ENCODE assay signal across 8 mouse cellular contexts in the genomic region with DNA sequence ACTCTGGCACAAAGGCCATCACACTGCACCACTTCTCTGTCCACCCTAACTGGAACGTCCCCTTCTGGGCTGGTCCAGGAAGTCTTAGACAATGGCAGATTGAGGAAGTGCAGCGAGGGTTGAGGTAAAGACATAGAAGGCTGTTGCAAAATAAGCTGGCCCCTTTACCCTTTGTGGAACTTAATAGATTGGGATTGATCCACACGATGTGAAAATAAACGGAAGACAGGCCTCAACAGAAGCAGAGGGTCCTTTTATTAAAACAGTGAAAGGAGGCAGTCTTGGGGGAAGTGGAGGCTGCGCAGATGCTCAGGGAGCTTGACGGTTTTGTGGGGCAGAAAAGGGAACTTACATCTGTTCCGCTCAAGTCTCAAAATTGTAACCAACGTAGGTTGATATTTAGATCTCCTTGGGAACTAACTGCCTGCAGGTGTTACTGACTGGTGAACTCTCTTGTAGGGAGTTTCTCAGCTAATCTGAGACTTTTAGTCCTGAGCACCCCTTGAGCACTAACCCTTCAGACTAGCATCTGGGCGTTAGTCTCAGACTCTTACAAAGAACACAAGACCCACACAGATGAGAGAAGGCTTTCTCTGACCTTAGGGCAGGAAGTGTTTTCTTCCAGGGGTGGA. TPM values are rescaled to one million over a fixed set of nuclear protein-coding genes. Genes with fewer than 3 reads are reported as not detected.
DNase-seq lines count a peak whose midpoint lies in the region; ATAC-seq lines count a peak whose summit lies in the region.

Gene Apbb1ip, plus strand, starts transcription at position 546 of the 632 bp plus-strand sequence.

- H3K27me3 ChIP-seq in neural tube, embryonic 11.5 days (ENCODE audit: control insufficient read depth, insufficient read depth, low read length), result no peaks in the 10 kb centered on the region
- peaks cover 23% of the 10 kb centered on the region for H3K27me3 ChIP-seq in erythroblast, embryonic 14.5 days (ENCODE audit: control insufficient read depth)
- 0 out of 2 replicates have a peak, but pooled peaks cover 2% of the 10 kb centered on the region for H3K27me3 ChIP-seq in hindbrain, embryonic 16.5 days (replicated peaks; ENCODE audit: control insufficient read depth, insufficient read depth, low read length)

- peak; percentile 41; the same call in 1 of the 2 replicates for ATAC-seq in neural tube, embryonic 11.5 days (ENCODE audit: insufficient read depth, low FRiP score, low TSS enrichment)
- ATAC-seq in hindbrain, embryonic 16.5 days, result no peak

- H3K9ac ChIP-seq in neural tube, embryonic 11.5 days (ENCODE audit: low read length), result peak within 1 kb of the TSS; percentile 40
- peak within 1 kb of the TSS; percentile 70 for H3K9ac ChIP-seq in hindbrain, embryonic 16.5 days (ENCODE audit: low read depth, low read length)

- H3K9me3 ChIP-seq in neural tube, embryonic 11.5 days (ENCODE audit: control insufficient read depth, low read length), result no peaks in the 10 kb centered on the region
- H3K9me3 ChIP-seq in erythroblast, embryonic 14.5 days (ENCODE audit: control insufficient read depth, low read length), result no peaks in the 10 kb centered on the region
- H3K9me3 ChIP-seq in hindbrain, embryonic 16.5 days (ENCODE audit: control insufficient read depth, low read length), result no peaks in the 10 kb centered on the region

- H3K4me2 ChIP-seq in neural tube, embryonic 11.5 days (ENCODE audit: low read depth), result peak within 1 kb of the TSS; percentile 75
- H3K4me2 ChIP-seq in hindbrain, embryonic 16.5 days (ENCODE audit: low read length), result peak within 1 kb of the TSS; percentile 97

- H3K36me3 ChIP-seq in neural tube, embryonic 11.5 days (ENCODE audit: control insufficient read depth, insufficient read depth, low read length), result no peaks in the 10 kb centered on the region
- H3K36me3 ChIP-seq in erythroblast, embryonic 14.5 days (ENCODE audit: control insufficient read depth), result no peaks in the 10 kb centered on the region
- no peaks in the 10 kb centered on the region for H3K36me3 ChIP-seq in hindbrain, embryonic 16.5 days (ENCODE audit: control insufficient read depth, insufficient read depth, low read length)

- H3K4me1 ChIP-seq in neural tube, embryonic 11.5 days (ENCODE audit: control insufficient read depth, insufficient read depth, low read length), result no peaks in the 10 kb centered on the region
- peaks cover 46% of the 10 kb centered on the region for H3K4me1 ChIP-seq in erythroblast, embryonic 14.5 days (ENCODE audit: control insufficient read depth)
- H3K4me1 ChIP-seq in hindbrain, embryonic 16.5 days (ENCODE audit: control insufficient read depth, insufficient read depth, low read depth, low read length), result peaks cover 6% of the 10 kb centered on the region

- H3K4me3 ChIP-seq in neural tube, embryonic 11.5 days (ENCODE audit: low read depth, low read length), result peak within 1 kb of the TSS; percentile 30
- peak within 1 kb of the TSS; percentile 79 for H3K4me3 ChIP-seq in erythroblast, embryonic 14.5 days (replicated peaks)
- H3K4me3 ChIP-seq in hindbrain, embryonic 16.5 days (ENCODE audit: low read length), result peak within 1 kb of the TSS; percentile 51

- DNase-seq in neural tube, embryonic 11.5 days (ENCODE audit: low spot score), result no peak
- DNase-seq in neural tube, embryonic 10.5 days (ENCODE audit: extremely low spot score, low spot score), result no peak
- DNase-seq in lung, postnatal 36 days, result peak; percentile 74
- peak; percentile 77 to 84 for DNase-seq in spleen, postnatal 36 days (ENCODE audit: low spot score in 2 of 2)
- DNase-seq in ovary, postnatal 36 days (ENCODE audit: low spot score), result no peak
- no peak for DNase-seq in adrenal gland, adult 18-20 months (ENCODE audit: low spot score in 2 of 2)

- 33% methylated on average over 9 of the region's 9 CpGs for WGBS in neural tube, embryonic 11.5 days
- WGBS in hindbrain, embryonic 16.5 days, result 25% methylated on average over 9 of the region's 9 CpGs

- no peak within 1 kb of the TSS for H3K27ac ChIP-seq in neural tube, embryonic 11.5 days (ENCODE audit: low read depth, low read length)
- no peak within 1 kb of the TSS for H3K27ac ChIP-seq in hindbrain, embryonic 16.5 days (ENCODE audit: low read depth, low read length)

RNA-seq across cellular contexts. Expression of gene Apbb1ip, which starts in this region (rescaled TPM):
- 0.27 and 0.50 TPM in 2 replicates for polyA plus RNA-seq in neural tube, embryonic 11.5 days (2014; fragmentation: Nextera tagmentation; extraction: Ambion mirVana)
- 1.5 and 1.8 TPM in 2 replicates for polyA plus RNA-seq in erythroblast, embryonic 14.5 days (2012)
- 0.86 and 2.1 TPM in 2 replicates for polyA plus RNA-seq in hindbrain, embryonic 16.5 days (2015; fragmentation: Nextera tagmentation; extraction: Ambion mirVana)
- 1 to 10 TPM; 1.8 to 4.6 TPM for total RNA-seq in adrenal gland, adult 18-20 months (2021)

Comparison
In these comparisons a context has a peak if more than half of its experiments do, and no peak if none do; other contexts are left out.
1. Peak in ATAC-seq, H3K4me3 ChIP-seq, H3K9ac ChIP-seq and H3K4me2 ChIP-seq in neural tube, embryonic 11.5 days; RNA of the gene not detected or under 1 TPM.
2. DNase-seq: peak in lung, postnatal 36 days (single experiment) and spleen, postnatal 36 days (2 of 2); none in neural tube, embryonic 11.5 days (single experiment), neural tube, embryonic 10.5 days (single experiment), ovary, postnatal 36 days (single experiment) and adrenal gland, adult 18-20 months (0 of 2).
3. Peak in every context shown above with its lines, with median percentiles within 50 percentile points of each other: H3K4me3 ChIP-seq.